Mouse (Mus musculus) neural tube, embryonic 12.5 days (tissue): Measurements from ENCODE around the gene Erbin. TPM values are rescaled to one million over a fixed set of nuclear protein-coding genes. Genes with fewer than 3 reads are reported as not detected.

Experiments
- ATAC-seq: fragments of 200-750 bp; cut with Nextera tagmentation; 2 replicates; pipeline ENCODE4 v1.8.0; 2017; ENCODE audit warnings: low read depth, mild to moderate bottlenecking, moderate TSS enrichment, moderate library complexity; ENCODE audit not compliant: low FRiP score
- H3K27ac ChIP-seq: fragments of 300-500 bp; sonication (generic); 2 replicates; pipeline ENCODE4 v1.5.1; 2016
- H3K27me3 ChIP-seq: fragments of 300-500 bp; sonication (generic); replicated peaks from 2 replicates; pipeline ENCODE4 v1.6.1; 2016; ENCODE audit warnings: mild to moderate bottlenecking
- H3K36me3 ChIP-seq: fragments of 300-500 bp; sonication (generic); 2 replicates; pipeline ENCODE4 v1.6.1; 2016; ENCODE audit warnings: mild to moderate bottlenecking
- H3K4me1 ChIP-seq: fragments of 300-500 bp; sonication (generic); 2 replicates; pipeline ENCODE4 v1.6.1; 2016
- H3K4me2 ChIP-seq: fragments of 300-500 bp; sonication (generic); replicated peaks from 2 replicates; pipeline ENCODE4 v1.6.1; 2016; ENCODE audit warnings: mild to moderate bottlenecking
- H3K4me3 ChIP-seq: fragments of 300-500 bp; sonication (generic); 2 replicates; pipeline ENCODE4 v1.5.1; 2016
- H3K9ac ChIP-seq: fragments of 300-500 bp; sonication (generic); 2 replicates; pipeline ENCODE4 v1.6.1; 2016; ENCODE audit warnings: mild to moderate bottlenecking
- H3K9me3 ChIP-seq: fragments of 300-500 bp; sonication (generic); 2 replicates; pipeline ENCODE4 v1.6.1; 2016; ENCODE audit warnings: mild to moderate bottlenecking
- WGBS: fragments of 180-500 bp; shearing (Covaris S2); methylation state at CpG from one replicate; pipeline ENCODE4 v1.1.7; 2016; 5-methylcytosine and 5-hydroxymethylcytosine counted together
- polyA plus RNA-seq: library from polyadenylated mRNA; unstranded; fragments of >200 nt; fragmentation: Nextera tagmentation; extraction: Ambion mirVana; gene quantifications from 2 replicates; pipeline ENCODE4 v1.2.1, GENCODE M21; 2016

Gene Erbin
- polyA plus RNA-seq, 1 experiment from 2014 or later: 19.0 TPM

DNA sequence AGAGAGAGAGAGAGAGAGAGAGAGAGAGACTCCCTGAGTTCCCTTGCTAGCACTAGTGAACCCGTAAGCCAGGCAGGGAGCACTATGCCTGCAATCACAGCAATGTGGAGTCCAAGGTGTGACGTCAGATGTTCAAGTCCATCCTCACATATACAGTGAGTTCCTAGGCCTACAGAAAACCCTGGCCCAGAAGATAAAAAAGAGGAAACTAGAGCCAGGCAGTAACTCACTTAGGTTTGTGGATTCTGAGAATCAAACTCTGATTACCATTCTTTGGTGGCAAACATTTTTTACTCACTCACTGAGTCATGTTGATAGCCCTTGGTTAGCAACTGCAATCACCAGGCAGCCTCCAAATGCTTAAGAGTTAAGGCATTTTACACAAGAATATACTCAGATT is 72.7 kb downstream of the Erbin start:
- Histone ChIP-seq H3K27me3 (no peaks in the 10 kb centered on the region), H3K36me3 (peaks cover 27% of the 10 kb centered on the region), H3K4me2 (no peak overlapping the region), H3K9me3 (no peaks in the 10 kb centered on the region), H3K4me1 (no peaks in the 10 kb centered on the region), H3K9ac (no peak overlapping the region), H3K27ac (no peak overlapping the region), H3K4me3 (no peak overlapping the region)
- 98% methylated on average over 2 of the region's 2 CpGs for WGBS
- no peak for ATAC-seq

- no peak for ATAC-seq
Measured at GRCm38 (mm10) chr13:103841287-103842201, 78.8 kb downstream of the Erbin start.

GRCm38 (mm10) chr13:103838619-103839018 is 81.7 kb downstream of the Erbin start:
- no peaks in the 10 kb centered on the region for H3K27me3 ChIP-seq
- no peaks in the 10 kb centered on the region for H3K9me3 ChIP-seq
- H3K36me3 ChIP-seq: peaks cover 50% of the 10 kb centered on the region
- no peak overlapping the region for H3K4me3 ChIP-seq
- no peak overlapping the region for H3K9ac ChIP-seq
- H3K4me1 ChIP-seq: no peaks in the 10 kb centered on the region
- no peak overlapping the region for H3K4me2 ChIP-seq
- ATAC-seq: no peak
- 85% methylated on average over 2 of the region's 2 CpGs for WGBS
- no peak overlapping the region for H3K27ac ChIP-seq

More at GRCm38 (mm10) chr13:103841287-103842201, 78.8 kb downstream of the Erbin start:
- Histone ChIP-seq H3K27ac (no peak overlapping the region), H3K4me3 (no peak overlapping the region), H3K36me3 (peaks cover 50% of the 10 kb centered on the region), H3K4me1 (no peaks in the 10 kb centered on the region), H3K27me3 (no peaks in the 10 kb centered on the region), H3K9ac (no peak overlapping the region), H3K9me3 (no peaks in the 10 kb centered on the region), H3K4me2 (no peak overlapping the region)
- 95% methylated on average over 5 of the region's 5 CpGs for WGBS

DNA sequence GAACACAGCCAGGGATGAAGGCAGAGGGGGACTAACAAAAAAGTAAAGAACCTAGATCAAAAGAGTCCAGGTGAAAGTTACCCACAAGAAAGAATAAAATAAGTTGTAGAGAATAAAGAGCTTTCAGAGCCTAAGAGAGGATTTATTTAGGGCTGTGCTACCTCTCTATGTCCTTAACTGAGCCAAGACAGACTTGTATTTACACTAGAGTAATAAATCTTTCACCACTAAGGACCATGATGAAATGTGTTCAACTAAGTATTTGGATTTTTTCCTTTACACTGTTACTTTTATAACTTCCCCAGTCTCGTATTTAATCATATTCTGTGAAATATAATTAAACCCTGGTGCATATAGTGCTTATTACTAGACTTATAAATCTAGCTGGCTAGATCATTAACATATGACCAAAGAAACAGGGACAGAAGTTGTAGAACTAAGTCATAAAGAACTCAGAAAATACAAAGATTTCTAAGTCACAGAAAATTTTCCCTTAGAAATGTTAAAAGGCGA is 90.6 kb downstream of the Erbin start:
- Histone ChIP-seq H3K27me3 (no peaks in the 10 kb centered on the region), H3K4me3 (no peak overlapping the region), H3K9ac (no peak overlapping the region), H3K27ac (no peak overlapping the region), H3K4me1 (no peaks in the 10 kb centered on the region), H3K4me2 (no peak overlapping the region), H3K36me3 (peaks cover 23% of the 10 kb centered on the region), H3K9me3 (no peaks in the 10 kb centered on the region)
- no peak for ATAC-seq
- WGBS: 85% methylated on average over 2 of the region's 2 CpGs

DNA sequence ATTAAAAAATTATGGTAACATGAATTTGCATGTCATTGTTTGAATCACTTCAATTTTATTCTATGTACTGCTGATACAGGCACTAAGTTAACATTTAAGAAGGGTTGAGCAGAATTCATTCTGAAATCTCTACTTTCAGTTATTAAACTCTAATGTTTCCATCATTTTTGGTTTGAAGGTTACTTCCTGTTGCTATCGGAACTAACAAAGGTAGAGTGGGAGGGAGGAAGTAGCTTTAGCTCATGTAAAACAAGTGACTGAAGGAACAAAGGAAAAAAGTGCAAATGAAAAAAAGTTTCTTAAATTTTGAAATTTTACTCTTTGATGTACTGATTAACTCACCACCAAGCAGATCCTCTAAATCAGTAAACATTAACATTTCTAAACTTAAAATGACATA is 98.0 kb downstream of the Erbin start:
- no peaks in the 10 kb centered on the region for H3K27me3 ChIP-seq
- no peak overlapping the region for H3K4me2 ChIP-seq
- no peak overlapping the region for H3K27ac ChIP-seq
- H3K9me3 ChIP-seq: no peaks in the 10 kb centered on the region
- ATAC-seq: no peak
- no peak overlapping the region for H3K9ac ChIP-seq
- H3K4me1 ChIP-seq: no peaks in the 10 kb centered on the region
- H3K36me3 ChIP-seq: peaks cover 11% of the 10 kb centered on the region
- 98% methylated on average over 1 of the region's 1 CpGs for WGBS
- H3K4me3 ChIP-seq: no peak overlapping the region

DNA sequence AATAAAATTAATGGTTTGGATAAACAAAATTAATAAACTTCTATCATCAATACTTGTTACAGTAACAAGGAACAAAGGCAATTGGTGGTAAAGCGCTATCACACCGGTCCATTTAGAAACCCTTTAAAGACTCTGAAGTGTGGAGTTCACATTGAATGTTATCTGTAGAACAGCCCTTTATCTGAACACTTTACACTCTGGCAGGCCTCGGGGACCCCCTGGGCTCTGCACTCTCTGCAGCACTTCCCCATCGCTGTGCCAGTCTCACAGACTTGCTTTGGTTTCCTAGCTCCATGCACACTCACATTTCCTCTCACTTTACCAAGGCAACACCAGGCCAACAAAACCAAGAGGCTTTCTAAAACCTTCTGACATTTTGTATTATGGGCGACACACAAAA is 100.9 kb downstream of the Erbin start:
- WGBS: 88% methylated on average over 5 of the region's 5 CpGs
- Histone ChIP-seq H3K36me3 (peaks cover 13% of the 10 kb centered on the region), H3K9ac (no peak overlapping the region), H3K27ac (no peak overlapping the region), H3K4me1 (no peaks in the 10 kb centered on the region), H3K4me3 (no peak overlapping the region), H3K9me3 (no peaks in the 10 kb centered on the region), H3K27me3 (no peaks in the 10 kb centered on the region), H3K4me2 (no peak overlapping the region)
- no peak for ATAC-seq

- Histone ChIP-seq H3K4me2 (no peak overlapping the region), H3K9me3 (no peaks in the 10 kb centered on the region), H3K36me3 (peaks cover 13% of the 10 kb centered on the region), H3K4me1 (no peaks in the 10 kb centered on the region), H3K9ac (no peak overlapping the region), H3K4me3 (no peak overlapping the region), H3K27me3 (no peaks in the 10 kb centered on the region), H3K27ac (no peak overlapping the region)
- ATAC-seq: no peak
- WGBS: 88% methylated on average over 3 of the region's 3 CpGs
Measured at GRCm38 (mm10) chr13:103817935-103818334, 102.4 kb downstream of the Erbin start.

DNA sequence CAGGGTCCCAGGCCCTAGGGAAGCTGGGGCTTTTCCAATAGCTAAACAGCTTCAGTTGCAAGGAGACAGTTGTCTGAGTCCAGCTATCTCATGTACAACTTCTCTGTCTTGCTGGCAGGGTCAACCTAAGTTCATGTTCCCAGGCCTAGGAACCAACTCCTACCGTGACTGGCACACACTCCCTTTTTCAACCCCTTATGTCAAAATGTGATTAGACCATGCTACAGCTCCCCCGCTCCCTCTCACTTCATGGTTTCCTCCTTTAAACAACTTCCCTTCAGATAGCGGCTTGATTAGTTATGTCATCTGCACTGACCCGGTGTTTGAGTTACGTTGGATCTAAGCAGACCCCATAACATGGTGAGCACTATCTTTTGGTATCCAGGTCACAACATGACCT is 112.8 kb downstream of the Erbin start:
- H3K4me3 ChIP-seq: no peak overlapping the region
- H3K27me3 ChIP-seq: no peaks in the 10 kb centered on the region
- 82% methylated on average over 5 of the region's 5 CpGs for WGBS
- no peak for ATAC-seq
- no peak overlapping the region for H3K27ac ChIP-seq
- no peak overlapping the region for H3K9ac ChIP-seq
- H3K9me3 ChIP-seq: no peaks in the 10 kb centered on the region
- H3K4me1 ChIP-seq: peaks cover 8% of the 10 kb centered on the region; the same call in 1 of the 2 replicates
- H3K36me3 ChIP-seq: 0 out of 2 replicates have a peak, but pooled peaks cover under 1% of the 10 kb centered on the region
- no peak overlapping the region for H3K4me2 ChIP-seq

DNA sequence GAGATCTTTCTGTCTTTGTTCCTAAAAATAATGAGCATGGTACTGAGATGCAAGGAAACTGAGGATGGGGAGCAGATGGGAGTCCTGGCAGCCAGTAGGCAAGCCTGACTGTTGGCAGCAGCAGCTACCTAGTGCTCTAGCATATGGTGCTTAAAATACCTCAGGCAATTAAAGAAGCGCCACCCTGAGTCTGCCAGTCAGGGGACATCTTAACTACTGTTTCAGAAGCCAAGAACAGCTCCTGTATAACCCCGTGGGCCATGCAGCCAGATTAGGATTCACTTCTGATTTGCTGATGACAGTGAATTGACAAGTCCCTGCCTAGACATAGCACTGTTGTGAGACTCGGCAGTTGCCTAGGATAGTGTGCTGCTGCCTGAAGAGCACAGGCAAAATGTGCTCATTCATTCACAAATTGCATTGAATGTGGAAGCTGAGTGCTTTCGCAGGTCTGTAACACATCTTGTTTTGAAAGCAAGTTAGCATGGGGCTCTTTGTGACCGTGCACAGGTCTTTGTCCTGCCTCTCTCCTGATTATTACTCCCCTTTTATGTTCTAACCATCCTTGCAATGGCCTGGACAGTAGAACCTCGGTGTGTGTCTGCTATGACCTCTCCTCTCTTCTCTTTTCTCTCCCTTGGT is 114.0 kb downstream of the Erbin start:
- no peaks in the 10 kb centered on the region for H3K36me3 ChIP-seq
- H3K4me3 ChIP-seq: no peak overlapping the region
- ATAC-seq: peak; percentile 72
- no peak overlapping the region for H3K27ac ChIP-seq
- H3K27me3 ChIP-seq: no peaks in the 10 kb centered on the region
- H3K4me2 ChIP-seq: no peak overlapping the region; the same call in 1 of the 2 replicates
- peaks cover 8% of the 10 kb centered on the region; the same call in 1 of the 2 replicates for H3K4me1 ChIP-seq
- WGBS: 17% methylated on average over 6 of the region's 6 CpGs
- no peaks in the 10 kb centered on the region for H3K9me3 ChIP-seq
- H3K9ac ChIP-seq: no peak overlapping the region

DNA sequence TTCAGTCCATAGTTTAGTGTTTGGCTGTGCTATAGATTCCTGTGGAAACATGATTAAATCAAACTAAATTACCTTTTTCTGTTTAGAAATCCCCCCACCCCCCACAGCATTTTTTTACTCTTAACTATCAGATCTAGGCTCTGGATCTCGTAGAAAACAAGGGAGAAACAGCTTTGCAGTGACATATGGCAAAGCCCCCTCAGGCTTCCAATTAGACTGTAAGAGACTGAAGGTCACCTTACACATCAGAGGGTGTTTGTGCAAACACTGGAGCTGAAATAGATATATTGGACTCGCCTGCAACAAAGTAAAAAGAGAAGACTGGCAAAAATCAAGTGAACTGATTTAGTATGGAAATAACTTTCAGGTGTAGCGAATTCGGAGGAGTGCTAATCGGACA is 116.6 kb downstream of the Erbin start:
- Histone ChIP-seq H3K9ac (no peak overlapping the region), H3K36me3 (no peaks in the 10 kb centered on the region), H3K4me3 (no peak overlapping the region), H3K4me2 (no peak overlapping the region), H3K4me1 (peaks cover 8% of the 10 kb centered on the region; the same call in 1 of the 2 replicates), H3K27ac (no peak overlapping the region), H3K9me3 (no peaks in the 10 kb centered on the region), H3K27me3 (no peaks in the 10 kb centered on the region)
- ATAC-seq: no peak
- 80% methylated on average over 5 of the region's 5 CpGs for WGBS

GRCm38 (mm10) chr13:103801021-103801420 is 119.3 kb downstream of the Erbin start:
- Histone ChIP-seq H3K9ac (no peak overlapping the region), H3K27ac (no peak overlapping the region), H3K4me3 (no peak overlapping the region), H3K4me1 (no peaks in the 10 kb centered on the region), H3K9me3 (no peaks in the 10 kb centered on the region), H3K27me3 (no peaks in the 10 kb centered on the region), H3K36me3 (no peaks in the 10 kb centered on the region), H3K4me2 (no peak overlapping the region)
- ATAC-seq: no peak
- 94% methylated on average over 1 of the region's 1 CpGs for WGBS

DNA sequence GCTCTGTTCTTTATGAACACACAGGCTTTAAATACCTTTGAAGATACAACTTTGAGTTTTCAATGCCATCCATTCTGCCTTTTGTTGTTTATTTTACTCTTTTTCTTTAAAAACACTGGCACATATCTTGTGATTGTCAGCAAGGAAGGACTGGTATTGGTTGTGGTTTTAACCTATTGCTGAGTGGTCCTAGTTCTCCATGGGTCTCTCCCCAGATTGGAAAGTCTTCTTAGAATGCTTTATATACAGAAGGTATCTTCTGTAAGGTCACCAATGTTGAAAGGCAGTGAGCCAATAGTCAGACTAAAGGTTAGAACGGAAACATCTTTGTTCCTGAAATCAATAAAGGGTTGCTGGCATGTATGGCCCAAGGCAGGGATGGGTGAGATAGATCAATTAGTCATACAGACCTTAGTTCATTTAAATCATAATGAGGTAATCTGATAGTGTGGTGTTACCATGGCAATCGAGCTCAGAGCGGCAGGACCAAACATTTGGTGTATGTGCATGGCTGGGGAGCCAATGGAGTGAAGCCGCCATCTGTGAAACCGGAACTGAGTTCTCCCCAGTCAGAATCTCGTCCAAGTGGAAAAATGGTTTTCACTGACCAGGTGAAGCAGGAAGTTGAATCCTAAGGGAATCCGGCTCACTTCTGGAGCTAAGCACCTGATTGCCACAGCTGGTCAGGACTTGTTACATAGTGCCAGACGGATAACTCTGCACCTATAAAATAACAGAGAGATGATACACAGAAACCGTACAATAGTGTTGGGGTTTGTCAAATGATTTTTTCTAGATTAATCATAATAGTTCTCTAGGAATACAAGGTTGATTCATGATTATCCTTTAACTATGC is 125.4 kb downstream of the Erbin start:
- H3K9me3 ChIP-seq: no peaks in the 10 kb centered on the region
- no peaks in the 10 kb centered on the region for H3K36me3 ChIP-seq
- ATAC-seq: peak; percentile 87
- H3K4me3 ChIP-seq: no peak overlapping the region
- no peak overlapping the region for H3K4me2 ChIP-seq
- H3K27me3 ChIP-seq: no peaks in the 10 kb centered on the region
- 52% methylated on average over 9 of the region's 9 CpGs for WGBS
- H3K27ac ChIP-seq: no peak overlapping the region
- H3K4me1 ChIP-seq: no peaks in the 10 kb centered on the region
- no peak overlapping the region for H3K9ac ChIP-seq
